Mouse (Mus musculus): ENCODE data around the gene Aqp7.

The Aqp7 gene

DNA sequence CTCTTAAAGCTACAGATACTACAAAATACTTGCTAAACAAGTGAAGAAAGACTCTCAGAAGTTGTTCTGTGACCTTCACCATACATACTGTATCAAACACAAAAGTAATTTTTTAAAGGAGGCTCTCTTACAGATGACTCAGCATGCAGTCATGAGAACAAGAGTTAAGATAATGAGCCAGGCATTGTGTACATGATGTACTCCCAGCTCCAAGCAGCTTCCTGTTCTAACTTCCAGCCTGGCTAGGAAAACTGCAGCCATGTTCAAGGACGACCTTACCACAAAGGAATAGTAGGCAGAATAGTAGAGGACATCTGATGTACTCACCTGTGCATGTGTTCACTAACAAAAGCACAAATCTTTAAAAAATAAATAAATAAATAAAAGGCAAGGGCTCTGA is 47.7 kb downstream of the Aqp7 start:
- no peak for DNase-seq

DNA sequence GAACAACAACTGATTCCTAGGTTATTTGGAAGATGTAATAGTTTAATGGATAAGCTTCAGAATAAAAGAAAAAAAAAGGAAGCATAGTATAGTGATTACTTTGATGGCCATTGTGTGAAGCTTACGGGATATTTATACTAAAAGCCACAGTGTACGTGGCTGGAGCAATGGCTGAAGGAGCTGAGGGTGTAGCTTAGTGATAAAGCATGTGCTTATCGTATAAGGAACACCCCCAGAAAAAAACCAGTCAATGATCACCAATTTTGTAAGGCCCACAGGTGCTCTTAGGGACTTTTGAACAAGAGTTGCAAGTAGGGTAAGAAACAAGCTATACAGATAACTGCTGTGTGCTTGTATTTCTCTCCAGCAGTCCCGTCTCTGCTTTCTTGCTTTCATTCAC is 50.0 kb downstream of the Aqp7 start:
- DNase-seq: no peak

DNA sequence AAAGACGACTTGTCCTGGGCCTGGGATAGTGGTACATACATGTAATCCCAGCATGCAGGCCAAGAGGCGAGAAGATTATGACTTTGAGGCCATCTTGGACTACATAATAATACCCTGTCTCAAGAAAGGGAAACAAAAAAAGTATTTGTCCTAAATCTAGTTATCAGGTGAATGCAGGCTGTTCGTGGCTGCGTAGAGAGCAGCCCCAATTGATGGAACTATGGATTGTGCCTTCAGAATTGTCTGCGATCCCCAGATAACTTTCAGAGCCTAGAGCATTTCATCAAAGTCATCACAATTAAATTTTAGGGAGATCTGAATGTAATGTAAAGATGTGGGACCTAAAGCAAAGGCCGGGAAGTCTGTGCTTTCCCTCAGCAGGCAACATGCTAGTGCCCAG is 51.6 kb downstream of the Aqp7 start:
- no peak for DNase-seq

- DNase-seq: no peak
Observed at GRCm38 (mm10) chr4:40989633-40990032, 58.3 kb downstream of the Aqp7 start.

GRCm38 (mm10) chr4:40983686-40984085 is 64.3 kb downstream of the Aqp7 start:
- no peak for DNase-seq

Measured in cerebellum, adult 9-10 months (tissue).